Mouse (Mus musculus): ENCODE results near the gene Sbno2.

- TF ChIP-seq CTCF (IDR thresholded peaks at IDR 0.05; ENCODE audit: extremely low read depth, insufficient read length, insufficient replicate concordance, low read depth, low read length) (no peak), POLR2A (IDR thresholded peaks at IDR 0.05; ENCODE audit: low read depth, low read length) (no peak)
These were observed 59.6 kb downstream of the Sbno2 start for GRCm38 (mm10) chr10:80045766-80046165.

All from small intestine, adult 2 months (tissue).